Mouse (Mus musculus): ENCODE results near the gene Wnt7b. TPM values are rescaled to one million over a fixed set of nuclear protein-coding genes. Genes with fewer than 3 reads are reported as not detected.

Wnt7b gene
- total and polyA plus RNA-seq, 2 experiments from 2014 or later = 26.0 to 56.6 TPM

GRCm38 (mm10) chr15:85537151-85537550 lies 45.1 kb downstream of the Wnt7b start:
- Histone ChIP-seq H3K9me3 (ENCODE audit: low read length) (no peaks in the 10 kb centered on the region), H3K4me3 (ENCODE audit: low read length) (no peak overlapping the region), H3K4me2 (ENCODE audit: low read depth, low read length) (no peak overlapping the region), H3K4me1 (ENCODE audit: insufficient read depth, low read length) (no peaks in the 10 kb centered on the region), H3K27me3 (ENCODE audit: insufficient read depth, low read length) (no peaks in the 10 kb centered on the region), H3K9ac (replicated peaks; ENCODE audit: low read length) (no peak overlapping the region), H3K36me3 (ENCODE audit: insufficient read depth, low read length) (no peaks in the 10 kb centered on the region), H3K27ac (no peak overlapping the region)
- TF ChIP-seq CTCF (IDR thresholded peaks at IDR 0.05; ENCODE audit: low read depth) = no peak
- ATAC-seq = no peak
- 85% methylated on average over 25 of the region's 25 CpGs for WGBS
- DNase-seq (ENCODE audit: low spot score) = no peak

DNA sequence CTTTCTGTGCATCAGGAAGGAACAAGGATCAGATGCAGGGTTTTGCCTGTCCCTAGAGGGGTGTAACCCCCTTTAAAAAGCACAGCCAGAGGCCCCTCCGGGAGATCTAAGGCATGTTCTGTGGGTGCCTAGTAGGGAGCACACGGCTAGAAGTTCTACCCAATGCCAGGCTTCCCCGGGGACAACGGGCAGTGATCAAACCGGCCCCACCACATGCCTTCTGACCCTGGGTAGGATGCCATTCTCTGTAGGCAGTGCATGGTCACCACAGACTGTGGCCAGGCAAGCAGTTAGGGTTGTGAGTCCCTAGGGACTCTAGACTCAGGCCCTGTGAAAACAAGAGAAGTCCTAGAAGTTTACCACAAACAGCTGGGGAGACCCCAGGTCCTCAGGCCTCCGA lies 47.6 kb downstream of the Wnt7b start:
- ATAC-seq (no peak), DNase-seq (ENCODE audit: low spot score) (no peak)
- Histone ChIP-seq H3K9ac (replicated peaks; ENCODE audit: low read length) (no peak overlapping the region), H3K4me1 (ENCODE audit: insufficient read depth, low read length) (no peaks in the 10 kb centered on the region), H3K36me3 (ENCODE audit: insufficient read depth, low read length) (no peaks in the 10 kb centered on the region), H3K4me2 (ENCODE audit: low read depth, low read length) (no peak overlapping the region), H3K9me3 (ENCODE audit: low read length) (no peaks in the 10 kb centered on the region), H3K27ac (no peak overlapping the region), H3K4me3 (ENCODE audit: low read length) (no peak overlapping the region), H3K27me3 (ENCODE audit: insufficient read depth, low read length) (no peaks in the 10 kb centered on the region)
- no peak for TF ChIP-seq CTCF (IDR thresholded peaks at IDR 0.05; ENCODE audit: low read depth)
- 90% methylated on average over 6 of the region's 6 CpGs for WGBS

DNA sequence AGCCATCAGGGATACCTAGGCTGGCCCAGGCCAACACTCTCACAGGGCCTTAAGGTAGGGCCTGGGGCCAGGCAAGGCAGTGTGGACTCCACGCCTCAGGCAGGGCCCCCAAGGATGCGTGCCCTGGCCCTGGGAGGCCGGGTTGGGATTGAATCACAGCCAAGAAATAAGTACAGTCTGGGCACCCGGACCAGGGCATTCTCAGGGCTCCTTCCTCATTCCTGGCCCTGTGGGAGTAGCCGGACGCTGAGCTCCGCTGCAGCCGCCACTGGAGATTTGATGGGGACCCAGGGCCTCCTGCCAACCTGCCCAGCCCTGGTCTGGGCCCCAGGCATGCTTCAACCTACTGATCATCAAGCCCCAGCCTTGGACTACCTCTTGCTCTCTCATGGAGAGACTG lies 48.1 kb downstream of the Wnt7b start:
- Histone ChIP-seq H3K4me3 (ENCODE audit: low read length) (no peak overlapping the region), H3K36me3 (ENCODE audit: insufficient read depth, low read length) (no peaks in the 10 kb centered on the region), H3K9ac (replicated peaks; ENCODE audit: low read length) (no peak overlapping the region), H3K27me3 (ENCODE audit: insufficient read depth, low read length) (no peaks in the 10 kb centered on the region), H3K27ac (no peak overlapping the region), H3K4me2 (ENCODE audit: low read depth, low read length) (no peak overlapping the region), H3K4me1 (ENCODE audit: insufficient read depth, low read length) (no peaks in the 10 kb centered on the region), H3K9me3 (ENCODE audit: low read length) (no peaks in the 10 kb centered on the region)
- TF ChIP-seq CTCF (IDR thresholded peaks at IDR 0.05; ENCODE audit: low read depth) = no peak
- ATAC-seq = no peak
- DNase-seq (ENCODE audit: low spot score) = no peak
- 61% methylated on average over 8 of the region's 8 CpGs for WGBS

DNA sequence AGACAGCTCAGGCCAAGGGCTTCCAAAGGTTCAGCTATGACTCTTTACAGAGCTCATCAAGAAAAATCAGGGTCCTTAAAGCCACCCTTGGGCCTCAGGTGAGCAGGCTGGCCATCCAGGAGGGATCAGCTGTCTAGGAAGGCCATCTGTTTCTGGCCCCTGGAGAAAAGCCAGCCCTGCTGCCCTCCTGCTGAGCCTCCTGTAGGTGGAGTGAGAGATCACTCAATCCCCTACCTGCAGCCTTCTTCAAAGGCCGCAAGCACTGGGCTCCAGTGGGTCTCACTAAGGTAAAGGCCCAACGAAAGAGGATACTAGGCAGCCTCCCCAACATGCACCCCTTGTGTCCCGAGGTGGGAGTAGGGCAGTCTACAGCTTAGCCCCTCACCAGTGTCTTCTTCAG lies 50.2 kb downstream of the Wnt7b start:
- no peak overlapping the region for H3K4me3 ChIP-seq (ENCODE audit: low read length)

DNA sequence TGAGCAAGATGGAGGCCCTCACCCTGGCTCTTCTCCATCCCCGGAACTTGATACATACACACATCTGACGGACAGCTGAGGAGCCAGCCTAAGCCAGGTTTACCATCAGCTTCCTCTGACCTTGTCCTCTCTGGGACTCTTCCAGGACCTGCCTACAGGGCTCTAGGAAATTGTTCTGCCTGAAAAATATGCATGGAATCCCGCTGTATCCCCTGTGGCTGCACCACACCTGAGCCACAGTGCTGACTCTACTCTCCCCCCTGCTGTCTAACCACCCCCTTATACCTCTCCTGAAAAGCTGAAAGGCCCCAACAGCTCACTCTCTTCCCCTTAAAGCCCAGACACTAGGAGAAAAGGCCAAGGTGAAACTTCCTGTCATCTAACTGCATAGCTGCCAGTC lies 52.4 kb downstream of the Wnt7b start:
- Histone ChIP-seq H3K9me3 (ENCODE audit: low read length) (no peaks in the 10 kb centered on the region), H3K9ac (replicated peaks; ENCODE audit: low read length) (no peak overlapping the region), H3K4me3 (ENCODE audit: low read length) (no peak overlapping the region), H3K36me3 (ENCODE audit: insufficient read depth, low read length) (no peaks in the 10 kb centered on the region), H3K27me3 (ENCODE audit: insufficient read depth, low read length) (no peaks in the 10 kb centered on the region), H3K4me2 (ENCODE audit: low read depth, low read length) (no peak overlapping the region), H3K27ac (no peak overlapping the region), H3K4me1 (ENCODE audit: insufficient read depth, low read length) (no peaks in the 10 kb centered on the region)
- DNase-seq (ENCODE audit: low spot score) (no peak), ATAC-seq (no peak)
- no peak for TF ChIP-seq CTCF (IDR thresholded peaks at IDR 0.05; ENCODE audit: low read depth)
- 70% methylated on average over 3 of the region's 3 CpGs for WGBS

More for the DNA sequence above, 50.2 kb downstream of the Wnt7b start:
- no peak for TF ChIP-seq CTCF (IDR thresholded peaks at IDR 0.05; ENCODE audit: low read depth)
- no peak for DNase-seq (ENCODE audit: low spot score)
- Histone ChIP-seq H3K9me3 (ENCODE audit: low read length) (no peaks in the 10 kb centered on the region), H3K36me3 (ENCODE audit: insufficient read depth, low read length) (no peaks in the 10 kb centered on the region), H3K27ac (no peak overlapping the region), H3K27me3 (ENCODE audit: insufficient read depth, low read length) (no peaks in the 10 kb centered on the region), H3K9ac (replicated peaks; ENCODE audit: low read length) (no peak overlapping the region), H3K4me1 (ENCODE audit: insufficient read depth, low read length) (no peaks in the 10 kb centered on the region), H3K4me2 (ENCODE audit: low read depth, low read length) (no peak overlapping the region)
- no peak for ATAC-seq
- WGBS = 85% methylated on average over 3 of the region's 3 CpGs

DNA sequence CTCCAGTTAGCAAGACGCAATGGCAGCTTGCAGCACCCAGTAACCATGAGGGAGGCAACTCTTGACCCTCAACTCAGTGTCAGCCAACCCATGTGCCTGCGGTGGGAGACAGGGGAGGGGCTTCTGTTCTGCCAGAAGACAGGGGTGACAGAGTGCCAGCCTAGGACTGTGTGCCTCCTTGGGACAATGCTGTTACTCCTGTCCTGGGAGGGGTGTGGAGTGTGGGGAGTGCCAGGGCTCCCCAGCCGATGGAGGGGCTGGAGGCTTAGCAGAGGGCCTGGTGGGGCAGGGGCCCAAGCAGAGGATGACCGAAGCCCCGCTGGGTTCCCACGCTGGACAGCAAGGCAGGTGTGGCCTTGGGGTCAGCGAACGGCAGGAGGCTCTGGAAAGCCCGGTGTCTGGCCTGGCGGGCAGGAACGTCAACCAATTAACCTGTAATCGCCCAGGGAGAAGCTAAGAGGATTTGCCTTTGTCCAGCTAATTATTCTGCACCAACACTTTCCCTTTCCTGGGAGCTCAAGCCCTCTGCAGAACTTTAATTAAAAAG lies 57.8 kb downstream of the Wnt7b start:
- H3K27ac ChIP-seq = no peak overlapping the region
- ATAC-seq (no peak), DNase-seq (ENCODE audit: low spot score) (no peak)
- no peak overlapping the region for H3K4me2 ChIP-seq (ENCODE audit: low read depth, low read length)
- 22% methylated on average over 12 of the region's 12 CpGs for WGBS
- H3K9me3 ChIP-seq (ENCODE audit: low read length) = no peaks in the 10 kb centered on the region
- H3K4me1 ChIP-seq (ENCODE audit: insufficient read depth, low read length) = peaks cover 6% of the 10 kb centered on the region; the same call in 1 of the 2 replicates
- H3K36me3 ChIP-seq (ENCODE audit: insufficient read depth, low read length) = no peaks in the 10 kb centered on the region
- H3K9ac ChIP-seq (replicated peaks; ENCODE audit: low read length) = no peak overlapping the region
- H3K27me3 ChIP-seq (ENCODE audit: insufficient read depth, low read length) = no peaks in the 10 kb centered on the region
- no peak for TF ChIP-seq CTCF (IDR thresholded peaks at IDR 0.05; ENCODE audit: low read depth)
- no peak overlapping the region for H3K4me3 ChIP-seq (ENCODE audit: low read length)

- Histone ChIP-seq H3K9ac (replicated peaks; ENCODE audit: low read length) (no peak overlapping the region), H3K4me3 (ENCODE audit: low read length) (no peak overlapping the region), H3K4me2 (ENCODE audit: low read depth, low read length) (peak overlapping the region; percentile 27; the same call in 1 of the 2 replicates), H3K9me3 (ENCODE audit: low read length) (no peaks in the 10 kb centered on the region), H3K36me3 (ENCODE audit: insufficient read depth, low read length) (no peaks in the 10 kb centered on the region), H3K4me1 (ENCODE audit: insufficient read depth, low read length) (peaks cover 6% of the 10 kb centered on the region; the same call in 1 of the 2 replicates), H3K27ac (no peak overlapping the region), H3K27me3 (ENCODE audit: insufficient read depth, low read length) (no peaks in the 10 kb centered on the region)
- TF ChIP-seq CTCF (IDR thresholded peaks at IDR 0.05; ENCODE audit: low read depth) = peak; percentile 39
- peak; percentile 70 for ATAC-seq
- whole genome bisulfite sequencing = 13% methylated on average over 14 of the region's 14 CpGs
- DNase-seq (ENCODE audit: low spot score) = peak; percentile 63
These were observed 58.9 kb downstream of the Wnt7b start for GRCm38 (mm10) chr15:85523173-85523991.

Measured in hindbrain, postnatal 0 days (tissue).